Mouse (Mus musculus) E14TG2a.4 (cell line): Measurements from ENCODE around the gene Tesmin.

ENCODE experiments used
- H3K27me3 ChIP-seq: 2 replicates; pipeline ENCODE4 v1.6.1; 2014; ENCODE audit warnings: low read length, control low read depth; ENCODE audit not compliant: insufficient read depth
- H3K36me3 ChIP-seq: 2 replicates; pipeline ENCODE4 v1.6.1; 2014; ENCODE audit warnings: low read length, control low read depth; ENCODE audit not compliant: insufficient read depth
- H3K4me1 ChIP-seq: replicated peaks from 2 replicates; pipeline ENCODE4 v1.6.1; 2014; ENCODE audit warnings: low read depth, low read length, control low read depth
- H3K4me3 ChIP-seq: replicated peaks from 2 replicates; pipeline ENCODE4 v1.5.1; 2014; ENCODE audit warnings: mild to moderate bottlenecking, low read length
- H3K9me3 ChIP-seq: 2 replicates; pipeline ENCODE4 v1.6.1; 2014; ENCODE audit warnings: low read length, control low read depth
- CTCF ChIP-seq: conservative IDR thresholded peaks from 2 replicates; pipeline ENCODE4 v1.5.1; 2014; ENCODE audit warnings: low read length
- NANOG ChIP-seq: IDR thresholded peaks from 2 replicates; pipeline ENCODE4 v1.6.1; 2014; ENCODE audit warnings: borderline replicate concordance, low read length, mixed read lengths
- POU5F1 ChIP-seq: IDR thresholded peaks from 2 replicates; pipeline ENCODE4 v1.6.1; 2014; ENCODE audit warnings: low read length, borderline replicate concordance

The Tesmin gene

GRCm38 (mm10) chr19:3440667-3441066 is 52.0 kb downstream of the Tesmin start:
- Histone ChIP-seq H3K36me3 (no peaks in the 10 kb centered on the region), H3K9me3 (no peaks in the 10 kb centered on the region), H3K4me1 (peaks cover 20% of the 10 kb centered on the region), H3K4me3 (no peak overlapping the region), H3K27me3 (peaks cover 37% of the 10 kb centered on the region)
- TF ChIP-seq NANOG (no peak), CTCF (no peak), POU5F1 (no peak)

- no peaks in the 10 kb centered on the region for H3K36me3 ChIP-seq
- no peak overlapping the region for H3K4me3 ChIP-seq
- TF ChIP-seq CTCF, result no peak
- no peak for TF ChIP-seq NANOG
- no peak for TF ChIP-seq POU5F1
- no peaks in the 10 kb centered on the region for H3K9me3 ChIP-seq
- peaks cover 16% of the 10 kb centered on the region for H3K4me1 ChIP-seq
- peaks cover 37% of the 10 kb centered on the region for H3K27me3 ChIP-seq
Measured at GRCm38 (mm10) chr19:3441092-3441491, 52.4 kb downstream of the Tesmin start.

GRCm38 (mm10) chr19:3447348-3447747 is 58.7 kb downstream of the Tesmin start:
- no peaks in the 10 kb centered on the region for H3K36me3 ChIP-seq
- H3K4me3 ChIP-seq, result no peak overlapping the region
- TF ChIP-seq CTCF, result peak; percentile 50
- no peak for TF ChIP-seq NANOG
- TF ChIP-seq POU5F1, result no peak
- H3K9me3 ChIP-seq, result no peaks in the 10 kb centered on the region
- peaks cover 14% of the 10 kb centered on the region for H3K27me3 ChIP-seq
- H3K4me1 ChIP-seq, result peaks cover 12% of the 10 kb centered on the region

DNA sequence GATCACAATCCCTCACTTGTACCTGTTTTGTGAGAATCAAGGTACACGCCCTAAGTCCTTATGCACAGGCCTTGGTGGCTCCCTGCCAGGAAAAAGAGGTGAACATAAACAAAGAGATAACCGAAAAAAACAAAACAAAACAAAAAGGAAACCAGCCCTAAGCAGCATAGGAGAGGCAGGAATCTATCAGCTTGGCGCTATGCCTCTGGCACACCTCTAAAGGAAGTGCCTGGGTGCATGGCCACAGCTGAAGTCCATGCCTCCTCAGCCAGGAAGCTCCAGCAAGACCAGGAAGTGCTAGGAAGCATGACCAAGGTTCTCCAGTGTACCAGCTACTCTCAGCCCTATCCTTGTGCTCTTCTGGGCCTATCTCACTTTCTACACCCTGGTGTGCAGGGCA is 60.6 kb downstream of the Tesmin start:
- peaks cover 15% of the 10 kb centered on the region for H3K36me3 ChIP-seq
- peaks cover 6% of the 10 kb centered on the region; the same call in 1 of the 2 replicates for H3K27me3 ChIP-seq
- no peaks in the 10 kb centered on the region for H3K9me3 ChIP-seq
- TF ChIP-seq NANOG (no peak), CTCF (no peak), POU5F1 (no peak)
- H3K4me3 ChIP-seq, result no peak overlapping the region
- H3K4me1 ChIP-seq, result peaks cover 12% of the 10 kb centered on the region

- Histone ChIP-seq H3K4me1 (peaks cover 12% of the 10 kb centered on the region), H3K36me3 (peaks cover 30% of the 10 kb centered on the region), H3K27me3 (0 out of 2 replicates have a peak, but pooled peaks cover 3% of the 10 kb centered on the region), H3K4me3 (no peak overlapping the region), H3K9me3 (no peaks in the 10 kb centered on the region)
- TF ChIP-seq CTCF (no peak), NANOG (no peak), POU5F1 (no peak)
Measured at GRCm38 (mm10) chr19:3450714-3451113, 62.1 kb downstream of the Tesmin start.

- peaks cover 35% of the 10 kb centered on the region for H3K36me3 ChIP-seq
- H3K4me1 ChIP-seq, result peaks cover 12% of the 10 kb centered on the region
- H3K4me3 ChIP-seq, result no peak overlapping the region
- 0 out of 2 replicates have a peak, but pooled peaks cover 3% of the 10 kb centered on the region for H3K27me3 ChIP-seq
- H3K9me3 ChIP-seq, result no peaks in the 10 kb centered on the region
- TF ChIP-seq POU5F1 (no peak), CTCF (peak; percentile 87), NANOG (no peak)
Measured at GRCm38 (mm10) chr19:3451170-3451569, 62.5 kb downstream of the Tesmin start.

DNA sequence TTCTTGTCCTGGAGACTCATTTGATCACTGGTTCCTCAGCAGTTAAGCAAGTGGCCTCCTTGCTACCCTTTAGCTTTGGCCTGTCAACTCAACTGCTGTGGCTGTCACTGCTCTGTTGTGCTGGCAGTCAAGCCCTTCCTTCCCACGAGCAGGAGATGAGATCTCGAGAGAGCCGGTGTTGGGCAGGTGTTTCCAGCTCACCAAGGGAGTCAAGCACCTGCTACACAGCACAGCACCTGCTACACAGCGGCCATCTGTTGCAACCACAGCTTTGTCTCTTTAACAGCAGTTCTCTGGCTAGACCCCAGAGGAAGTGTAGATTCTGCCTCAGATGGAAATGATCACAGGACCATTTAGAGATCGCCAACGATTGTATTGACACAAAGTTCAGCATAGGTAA is 63.0 kb downstream of the Tesmin start:
- H3K9me3 ChIP-seq, result no peaks in the 10 kb centered on the region
- H3K36me3 ChIP-seq, result peaks cover 39% of the 10 kb centered on the region
- TF ChIP-seq POU5F1 (no peak), CTCF (no peak), NANOG (no peak)

More for the DNA sequence above, 63.0 kb downstream of the Tesmin start:
- 0 out of 2 replicates have a peak, but pooled peaks cover 3% of the 10 kb centered on the region for H3K27me3 ChIP-seq
- H3K4me3 ChIP-seq, result no peak overlapping the region
- H3K4me1 ChIP-seq, result peaks cover 12% of the 10 kb centered on the region
